Mouse (Mus musculus) frontal cortex, postnatal 25 days (tissue): ENCODE data around the gene Aqp9.

Experiments
- DNase-seq, 2 experiments: peaks; one replicate each; pipeline ENCODE4 v3.0.0; 2022; ENCODE audit warnings: low spot score in 2 of 2

Gene Aqp9

GRCm38 (mm10) chr9:71167473-71168215, 838 bp downstream of the Aqp9 start:
- no peak for DNase-seq

- DNase-seq: no peak
These were observed 1.5 kb downstream of the Aqp9 start for GRCm38 (mm10) chr9:71166871-71167465.

- DNase-seq: no peak
These were observed 2.3 kb downstream of the Aqp9 start for GRCm38 (mm10) chr9:71166019-71166705.

GRCm38 (mm10) chr9:71165510-71165909, 3.0 kb downstream of the Aqp9 start:
- no peak for DNase-seq

- no peak for DNase-seq
These were observed 3.4 kb downstream of the Aqp9 start for GRCm38 (mm10) chr9:71165061-71165460.

GRCm38 (mm10) chr9:71164353-71164752, 4.1 kb downstream of the Aqp9 start:
- DNase-seq: no peak

GRCm38 (mm10) chr9:71162858-71163740, 5.4 kb downstream of the Aqp9 start:
- DNase-seq: no peak

- DNase-seq: no peak
These were observed 6.2 kb downstream of the Aqp9 start for GRCm38 (mm10) chr9:71162131-71162857.

GRCm38 (mm10) chr9:71160849-71161711, 7.4 kb downstream of the Aqp9 start:
- DNase-seq: no peak

GRCm38 (mm10) chr9:71159686-71160085, 8.8 kb downstream of the Aqp9 start:
- DNase-seq: no peak

- DNase-seq: no peak
These were observed 9.3 kb downstream of the Aqp9 start for GRCm38 (mm10) chr9:71159060-71159626.

- no peak for DNase-seq
These were observed 10.4 kb downstream of the Aqp9 start for GRCm38 (mm10) chr9:71157921-71158646.

GRCm38 (mm10) chr9:71156447-71157035, 11.9 kb downstream of the Aqp9 start:
- DNase-seq: no peak

- no peak for DNase-seq
These were observed 13.0 kb downstream of the Aqp9 start for GRCm38 (mm10) chr9:71155399-71156005.

GRCm38 (mm10) chr9:71151386-71151785, 17.1 kb downstream of the Aqp9 start:
- no peak for DNase-seq

- DNase-seq: no peak
These were observed 18.3 kb downstream of the Aqp9 start for GRCm38 (mm10) chr9:71150175-71150574.

- no peak for DNase-seq
These were observed 19.6 kb downstream of the Aqp9 start for GRCm38 (mm10) chr9:71148890-71149289.

GRCm38 (mm10) chr9:71146210-71146609, 22.3 kb downstream of the Aqp9 start:
- no peak for DNase-seq
